Mouse (Mus musculus): ENCODE measurements around the gene Aatk.

DNA sequence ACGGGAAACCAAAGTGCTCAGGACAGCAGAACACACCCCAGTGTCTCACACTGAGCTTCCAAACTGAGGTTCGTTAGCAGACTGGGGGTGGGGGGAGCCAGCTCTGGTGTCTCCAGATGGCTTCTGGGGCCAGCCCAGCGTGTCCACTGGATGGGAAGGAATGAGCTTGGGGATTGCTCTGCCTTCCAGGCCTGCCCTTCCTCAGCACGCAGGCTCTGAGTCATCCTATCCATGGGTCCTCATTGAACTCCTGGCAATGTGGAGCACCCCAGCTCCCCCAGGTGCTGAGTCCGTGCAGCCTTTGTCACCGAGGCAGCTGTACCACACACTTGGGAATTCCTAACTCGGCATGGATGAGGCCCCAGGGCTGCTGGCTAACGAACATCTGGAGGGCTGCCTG, 24.8 kb downstream of the Aatk start:
- no peak for TF ChIP-seq CHD2 (IDR thresholded peaks at IDR 0.05; ENCODE audit: low read depth, low read length)
- TF ChIP-seq ZNF384 (IDR thresholded peaks at IDR 0.05; ENCODE audit: low read depth, low read length) = no peak
- no peak for TF ChIP-seq HCFC1 (IDR thresholded peaks at IDR 0.05; ENCODE audit: borderline replicate concordance, insufficient read depth, low read length)

Data from ES-E14 (cell line).